Mouse (Mus musculus) forebrain, embryonic 11.5 days (tissue): ENCODE measurements around the gene Gdf11. TPM values are rescaled to one million over a fixed set of nuclear protein-coding genes. Genes with fewer than 3 reads are reported as not detected.

Experiments used
- ATAC-seq: fragments of 200-750 bp; cut with Nextera tagmentation; replicated peaks from 2 replicates; pipeline ENCODE4 v1.8.0; 2017; ENCODE audit warnings: moderate TSS enrichment; ENCODE audit not compliant: low FRiP score
- DNase-seq: peaks from one replicate; pipeline ENCODE4 v3.0.0-alpha.2; 2017; ENCODE audit warnings: low spot score
- H3K27ac ChIP-seq: fragments of 300-500 bp; sonication (generic); 2 replicates; pipeline ENCODE4 v1.5.1; 2014; ENCODE audit warnings: low read depth, low read length
- H3K27me3 ChIP-seq: fragments of 300-500 bp; sonication (generic); 2 replicates; pipeline ENCODE4 v1.6.1; 2014; ENCODE audit warnings: mild to moderate bottlenecking, low read length, mixed read lengths; ENCODE audit not compliant: control insufficient read depth, insufficient read depth
- H3K36me3 ChIP-seq: fragments of 300-500 bp; sonication (generic); 2 replicates; pipeline ENCODE4 v1.6.1; 2014; ENCODE audit warnings: mild to moderate bottlenecking, low read length, moderate library complexity, mixed read lengths; ENCODE audit not compliant: control insufficient read depth, insufficient read depth
- H3K4me1 ChIP-seq: fragments of 300-500 bp; sonication (generic); replicated peaks from 2 replicates; pipeline ENCODE4 v1.6.1; 2014; ENCODE audit warnings: low read length, mixed read lengths; ENCODE audit not compliant: control insufficient read depth, insufficient read depth
- H3K4me2 ChIP-seq: fragments of 300-500 bp; sonication (generic); 2 replicates; pipeline ENCODE4 v1.6.1; 2014; ENCODE audit warnings: low read depth, mild to moderate bottlenecking, low read length, moderate library complexity, mixed read lengths; ENCODE audit not compliant: severe bottlenecking
- H3K4me3 ChIP-seq: fragments of 300-500 bp; sonication (generic); 2 replicates; pipeline ENCODE4 v1.5.1; 2014; ENCODE audit warnings: low read depth, low read length
- H3K9ac ChIP-seq: fragments of 300-500 bp; sonication (generic); 2 replicates; pipeline ENCODE4 v1.6.1; 2014; ENCODE audit warnings: low read length
- H3K9me3 ChIP-seq: fragments of 300-500 bp; sonication (generic); 2 replicates; pipeline ENCODE4 v1.6.1; 2016; ENCODE audit warnings: low read length, mixed read lengths; ENCODE audit not compliant: control insufficient read depth
- WGBS: fragments of 180-500 bp; shearing (Covaris S2); extraction: QIAGEN DNeasy Blood & Tissue Kit; methylation state at CpG from one replicate; pipeline ENCODE4 v1.1.7; 2014; 5-methylcytosine and 5-hydroxymethylcytosine counted together
- polyA plus RNA-seq: library from polyadenylated mRNA; unstranded; fragments of >200 nt; fragmentation: Nextera tagmentation; extraction: Ambion mirVana; gene quantifications from 2 replicates; pipeline ENCODE4 v1.2.1, GENCODE M21; 2014

Gene Gdf11
- polyA plus RNA-seq, 1 experiment from 2014 or later, result 10.5 TPM

- H3K27ac ChIP-seq, result no peak overlapping the region
- WGBS, result 94% methylated on average over 5 of the region's 5 CpGs
- DNase-seq (no peak), ATAC-seq (no peak)
- H3K9ac ChIP-seq, result no peak overlapping the region
- H3K4me2 ChIP-seq, result no peak overlapping the region
- H3K36me3 ChIP-seq, result peaks cover 3% of the 10 kb centered on the region; the same call in 1 of the 2 replicates
- H3K4me1 ChIP-seq, result no peaks in the 10 kb centered on the region
- no peak overlapping the region for H3K4me3 ChIP-seq
- no peaks in the 10 kb centered on the region for H3K27me3 ChIP-seq
- H3K9me3 ChIP-seq, result no peaks in the 10 kb centered on the region
Measured at GRCm38 (mm10) chr10:128843260-128843659, 48.3 kb downstream of the Gdf11 start.

- Histone ChIP-seq H3K9ac (no peak overlapping the region), H3K4me2 (no peak overlapping the region), H3K27me3 (no peaks in the 10 kb centered on the region), H3K9me3 (no peaks in the 10 kb centered on the region), H3K27ac (no peak overlapping the region), H3K4me1 (no peaks in the 10 kb centered on the region), H3K36me3 (no peaks in the 10 kb centered on the region; the same call in 1 of the 2 replicates), H3K4me3 (no peak overlapping the region)
- ATAC-seq (no peak), DNase-seq (no peak)
Measured at GRCm38 (mm10) chr10:128840612-128841011, 50.9 kb downstream of the Gdf11 start.

- Histone ChIP-seq H3K4me1 (no peaks in the 10 kb centered on the region), H3K9me3 (no peaks in the 10 kb centered on the region), H3K36me3 (no peaks in the 10 kb centered on the region; the same call in 1 of the 2 replicates), H3K4me2 (no peak overlapping the region), H3K4me3 (no peak overlapping the region), H3K27ac (no peak overlapping the region), H3K27me3 (no peaks in the 10 kb centered on the region), H3K9ac (no peak overlapping the region)
- ATAC-seq (no peak), DNase-seq (no peak)
Measured at GRCm38 (mm10) chr10:128839434-128839833, 52.1 kb downstream of the Gdf11 start.

- H3K4me3 ChIP-seq, result no peak overlapping the region
- ATAC-seq (no peak), DNase-seq (no peak)
- no peaks in the 10 kb centered on the region for H3K4me1 ChIP-seq
- no peak overlapping the region for H3K4me2 ChIP-seq
- no peaks in the 10 kb centered on the region for H3K9me3 ChIP-seq
- peaks cover 3% of the 10 kb centered on the region for H3K36me3 ChIP-seq
- no peak overlapping the region for H3K27ac ChIP-seq
- H3K9ac ChIP-seq, result no peak overlapping the region
- H3K27me3 ChIP-seq, result no peaks in the 10 kb centered on the region
Measured at GRCm38 (mm10) chr10:128837400-128837799, 54.1 kb downstream of the Gdf11 start.

Other genes starting within 250 kb of the Gdf11 start
- 4.1 and 5.8 TPM in 2 replicates for gene Ikzf4, start 245.7 kb downstream of the Gdf11 start, polyA plus RNA-seq
- gene Suox, start 217.6 kb downstream of the Gdf11 start, polyA plus RNA-seq, result 10.8 and 11.7 TPM in 2 replicates
- 78.8 and 79.1 TPM in 2 replicates for gene Rab5b, start 195.5 kb downstream of the Gdf11 start, polyA plus RNA-seq
- 1.8 and 4.5 TPM in 2 replicates for gene Pmel, start 187.5 kb downstream of the Gdf11 start, polyA plus RNA-seq
- gene Cdk2, start 186.7 kb downstream of the Gdf11 start, polyA plus RNA-seq, result 119 and 120 TPM in 2 replicates
- 3.9 and 4.0 TPM in 2 replicates for gene Dgka, start 146.9 kb downstream of the Gdf11 start, polyA plus RNA-seq
- gene Pym1, start 143.8 kb downstream of the Gdf11 start, polyA plus RNA-seq, result 47.6 and 51.4 TPM in 2 replicates
- 0.51 and 0.60 TPM in 2 replicates for gene Mmp19, start 100.8 kb downstream of the Gdf11 start, polyA plus RNA-seq
- 38.6 and 38.8 TPM in 2 replicates for gene Dnajc14, start 87.7 kb downstream of the Gdf11 start, polyA plus RNA-seq
- gene Tmem198b, start 87.3 kb downstream of the Gdf11 start, polyA plus RNA-seq, result 22.7 and 24.2 TPM in 2 replicates
- gene Sarnp, start 74.4 kb downstream of the Gdf11 start, polyA plus RNA-seq, result 263 and 284 TPM in 2 replicates
- gene Ormdl2, start 70.1 kb downstream of the Gdf11 start, polyA plus RNA-seq, result 70.1 and 73.0 TPM in 2 replicates
- gene Cd63, start 9.3 kb upstream of the Gdf11 start, polyA plus RNA-seq, result 144 and 151 TPM in 2 replicates
- gene Rdh5, start 31.2 kb upstream of the Gdf11 start, polyA plus RNA-seq, result 12.3 and 12.6 TPM in 2 replicates
- gene Bloc1s1, start 32.3 kb upstream of the Gdf11 start, polyA plus RNA-seq, result 191 and 202 TPM in 2 replicates
- 0.65 and 0.69 TPM in 2 replicates for gene Itga7, start 42.1 kb upstream of the Gdf11 start, polyA plus RNA-seq
- gene Mettl7b, start 69.3 kb upstream of the Gdf11 start, polyA plus RNA-seq, result not detected in 2 replicates
- gene Olfr9, start 97.7 kb upstream of the Gdf11 start, polyA plus RNA-seq, result not detected in 2 replicates
- gene Olfr763, start 119.1 kb upstream of the Gdf11 start, polyA plus RNA-seq, result not detected in 2 replicates
- gene Olfr764-ps1, start 148.2 kb upstream of the Gdf11 start, polyA plus RNA-seq, result not detected in 2 replicates
- not detected in 2 replicates for gene Olfr765, start 158.3 kb upstream of the Gdf11 start, polyA plus RNA-seq
- gene Olfr766-ps1, start 177.3 kb upstream of the Gdf11 start, polyA plus RNA-seq, result not detected in 2 replicates
- not detected in 2 replicates for gene Olfr767, start 191.2 kb upstream of the Gdf11 start, polyA plus RNA-seq
- not detected in 2 replicates for gene Olfr768, start 207.7 kb upstream of the Gdf11 start, polyA plus RNA-seq
- not detected in 2 replicates for gene Olfr769, start 226.1 kb upstream of the Gdf11 start, polyA plus RNA-seq
- not detected in 2 replicates for gene Olfr770, start 247.3 kb upstream of the Gdf11 start, polyA plus RNA-seq